Mouse (Mus musculus) stomach, postnatal 0 days (tissue): ENCODE data around the gene Gjc1. TPM values are rescaled to one million over a fixed set of nuclear protein-coding genes. Genes with fewer than 3 reads are reported as not detected.

Experiments used
- ATAC-seq: fragments of 200-750 bp; cut with Nextera tagmentation; 2 replicates; pipeline ENCODE4 v1.8.0; 2017; ENCODE audit not compliant: low FRiP score, low TSS enrichment
- DNase-seq: peaks from one replicate; pipeline ENCODE4 v3.0.0-alpha.2; 2016; ENCODE audit warnings: low spot score
- H3K27ac ChIP-seq: fragments of 300-500 bp; sonication (generic); replicated peaks from 2 replicates; pipeline ENCODE4 v1.5.1; 2014; ENCODE audit warnings: mild to moderate bottlenecking, control low read depth
- H3K27me3 ChIP-seq: fragments of 300-500 bp; sonication (generic); 2 replicates; pipeline ENCODE4 v1.6.1; 2014; ENCODE audit warnings: low read length; ENCODE audit not compliant: control insufficient read depth, insufficient read depth
- H3K36me3 ChIP-seq: fragments of 300-500 bp; sonication (generic); 2 replicates; pipeline ENCODE4 v1.6.1; 2014; ENCODE audit warnings: low read length, mixed read lengths; ENCODE audit not compliant: control insufficient read depth, insufficient read depth
- H3K4me1 ChIP-seq: fragments of 300-500 bp; sonication (generic); replicated peaks from 2 replicates; pipeline ENCODE4 v1.6.1; 2014; ENCODE audit warnings: antibody characterized with exemption; ENCODE audit not compliant: control insufficient read depth, insufficient read depth
- H3K4me2 ChIP-seq: fragments of 300-500 bp; sonication (generic); replicated peaks from 2 replicates; pipeline ENCODE4 v1.6.1; 2014; ENCODE audit warnings: low read depth, mild to moderate bottlenecking, control low read depth, moderate library complexity
- H3K4me3 ChIP-seq: fragments of 300-500 bp; sonication (generic); 2 replicates; pipeline ENCODE4 v1.5.1; 2014; ENCODE audit warnings: low read depth, low read length, control low read depth
- H3K9ac ChIP-seq: fragments of 300-500 bp; sonication (generic); 2 replicates; pipeline ENCODE4 v1.6.1; 2014; ENCODE audit warnings: mild to moderate bottlenecking, low read length, control low read depth, mixed read lengths
- H3K9me3 ChIP-seq: fragments of 300-500 bp; sonication (generic); 2 replicates; pipeline ENCODE4 v1.6.1; 2016; ENCODE audit warnings: low read length; ENCODE audit not compliant: control insufficient read depth
- CTCF ChIP-seq: IDR thresholded peaks from 2 replicates; pipeline ENCODE4 v1.5.1; 2016; ENCODE audit warnings: antibody characterized with exemption, low read depth, mild to moderate bottlenecking, moderate library complexity
- EP300 ChIP-seq: optimal IDR thresholded peaks from 2 replicates; pipeline ENCODE3; 2016; ENCODE audit warnings: antibody characterized with exemption
- WGBS: fragments of 180-500 bp; shearing (Covaris S2); extraction: QIAGEN DNeasy Blood & Tissue Kit; methylation state at CpG from one replicate; pipeline ENCODE4 v1.1.7; 2014; 5-methylcytosine and 5-hydroxymethylcytosine counted together
- polyA plus RNA-seq: library from polyadenylated mRNA; unstranded; fragments of >200 nt; fragmentation: Nextera tagmentation; extraction: Ambion mirVana; gene quantifications from 2 replicates; pipeline ENCODE4 v1.2.1, GENCODE M21; 2015

The Gjc1 gene
- polyA plus RNA-seq, result 18.1 and 21.1 TPM in 2 replicates

DNA sequence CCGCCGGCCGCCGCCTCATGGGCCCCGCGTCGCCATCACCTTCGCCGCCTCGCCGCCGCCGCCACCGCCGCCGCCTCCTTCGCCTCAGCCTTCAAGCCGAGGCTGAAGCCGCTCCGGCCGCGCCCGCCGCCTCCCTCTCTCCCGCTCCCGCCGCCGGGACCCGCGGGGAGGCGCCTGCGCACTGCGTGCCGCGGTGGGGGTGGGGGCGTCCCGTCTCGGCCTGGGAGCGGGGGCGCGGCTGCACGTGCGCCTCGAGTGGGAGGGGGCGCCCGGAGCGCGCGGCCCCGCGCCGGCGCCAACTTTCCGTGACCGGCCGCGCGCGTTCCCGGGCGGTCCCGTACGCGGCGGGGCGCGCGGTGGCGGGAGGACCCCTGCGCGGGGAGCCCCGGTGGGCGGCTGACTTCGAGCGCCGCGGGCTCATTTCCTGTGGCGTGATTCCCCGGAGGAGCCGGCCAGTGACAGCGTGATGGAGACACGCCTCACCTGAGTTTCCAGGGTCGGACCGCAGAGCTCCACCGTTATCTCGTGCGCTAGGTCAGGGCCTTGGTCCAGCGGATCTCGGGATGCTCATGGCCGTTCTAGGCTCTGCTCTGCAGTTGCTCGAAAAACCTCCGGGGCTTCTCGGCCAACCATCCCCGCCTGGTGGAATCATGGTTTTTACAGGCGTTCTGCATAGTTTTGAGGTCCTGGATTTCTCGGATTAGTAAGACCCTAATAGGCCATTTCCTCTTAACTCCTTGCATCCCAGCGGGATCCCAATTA is at the start of gene Gjc1:
Gene Gjc1, minus strand, starts transcription at position 680 of the 762 bp plus-strand sequence.
- DNase-seq (peak; percentile 68), ATAC-seq (peak; percentile 85)
- Histone ChIP-seq H3K4me3 (peak within 1 kb of the TSS; percentile 76), H3K9ac (peak within 1 kb of the TSS; percentile 84), H3K27me3 (no peaks in the 10 kb centered on the region), H3K9me3 (no peaks in the 10 kb centered on the region), H3K4me1 (no peaks in the 10 kb centered on the region), H3K27ac (peak within 1 kb of the TSS; percentile 96), H3K4me2 (peak within 1 kb of the TSS; percentile 82), H3K36me3 (no peaks in the 10 kb centered on the region)
- 1% methylated on average over 58 of the region's 97 CpGs for WGBS
- TF ChIP-seq CTCF, result peak; percentile 52
- TF ChIP-seq EP300, result no peak

DNA sequence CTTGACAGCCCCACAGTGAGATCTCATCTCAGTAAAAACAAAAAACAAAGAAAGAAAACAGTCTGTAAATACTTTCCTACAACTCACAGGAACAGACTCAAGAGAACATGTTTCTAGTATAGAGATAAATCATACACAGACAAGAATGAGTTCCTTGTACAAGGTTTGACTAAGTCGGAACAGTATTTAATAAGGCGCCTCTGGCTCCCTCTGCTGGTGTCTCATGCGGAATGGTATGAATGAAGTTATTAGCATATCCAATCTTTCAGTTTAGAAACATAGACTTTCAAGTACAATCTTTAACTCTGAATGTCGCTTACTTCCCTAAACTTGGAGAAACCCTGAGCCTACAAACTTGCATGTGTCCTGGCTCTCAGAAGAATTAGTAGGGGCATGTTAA is 44.8 kb upstream of the Gjc1 start:
- Histone ChIP-seq H3K36me3 (peaks cover 15% of the 10 kb centered on the region), H3K4me2 (no peak overlapping the region), H3K9me3 (no peaks in the 10 kb centered on the region), H3K27me3 (no peaks in the 10 kb centered on the region), H3K4me3 (no peak overlapping the region), H3K4me1 (no peaks in the 10 kb centered on the region), H3K9ac (no peak overlapping the region), H3K27ac (no peak overlapping the region)
- peak; percentile 76 for DNase-seq
- WGBS, result 22% methylated on average over 4 of the region's 4 CpGs
- TF ChIP-seq EP300 (no peak), CTCF (peak; percentile 91)
- ATAC-seq, result no peak

DNA sequence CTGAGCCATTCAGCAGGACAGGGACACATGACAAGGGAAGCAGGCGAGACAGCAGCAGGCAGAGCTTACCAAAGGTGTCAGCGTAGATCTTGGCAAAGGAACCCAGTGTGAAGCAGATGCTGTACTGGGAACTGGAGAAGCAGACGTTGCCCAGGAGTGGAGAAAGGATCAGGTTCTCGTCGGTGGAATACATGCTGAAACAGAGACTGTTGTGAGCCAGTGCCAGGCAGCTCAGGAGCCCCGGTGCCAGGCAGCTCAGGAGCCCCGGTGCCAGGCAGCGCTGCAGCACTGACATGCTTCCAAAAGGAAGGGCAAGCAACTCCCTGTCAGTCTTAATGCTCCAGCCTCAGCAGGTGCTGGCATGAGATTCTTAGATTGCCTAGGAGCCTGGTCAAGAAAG is 40.4 kb upstream of the Gjc1 start:
- H3K27ac ChIP-seq, result no peak overlapping the region
- TF ChIP-seq CTCF, result no peak
- no peak for TF ChIP-seq EP300
- no peaks in the 10 kb centered on the region for H3K4me1 ChIP-seq
- WGBS, result 91% methylated on average over 8 of the region's 8 CpGs
- ATAC-seq (no peak), DNase-seq (no peak)
- H3K4me3 ChIP-seq, result no peak overlapping the region
- no peaks in the 10 kb centered on the region for H3K27me3 ChIP-seq
- no peaks in the 10 kb centered on the region for H3K9me3 ChIP-seq
- H3K9ac ChIP-seq, result no peak overlapping the region
- H3K36me3 ChIP-seq, result peaks cover 15% of the 10 kb centered on the region
- no peak overlapping the region for H3K4me2 ChIP-seq

DNA sequence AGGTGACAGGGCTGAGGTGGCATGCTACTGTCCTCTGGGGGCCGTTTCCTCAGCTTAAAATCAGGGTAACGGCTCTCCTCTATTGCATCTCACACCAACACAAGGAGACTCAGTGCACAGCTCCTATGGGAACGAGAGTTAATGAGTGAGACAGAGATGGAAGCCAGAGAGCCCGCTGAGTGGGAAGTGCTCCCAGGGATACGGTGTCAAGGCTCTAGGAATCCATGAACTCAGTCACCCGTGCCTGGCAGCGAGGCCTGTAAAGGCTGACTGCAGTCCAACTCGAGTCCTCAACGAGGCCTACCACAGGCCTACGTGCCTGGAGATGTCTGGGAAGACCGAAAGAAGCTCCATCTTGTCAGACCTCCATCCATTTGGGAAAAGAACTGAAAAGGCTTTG is 39.5 kb upstream of the Gjc1 start:
- TF ChIP-seq EP300, result no peak
- no peak for TF ChIP-seq CTCF
- Histone ChIP-seq H3K9me3 (no peaks in the 10 kb centered on the region), H3K4me1 (no peaks in the 10 kb centered on the region), H3K27me3 (no peaks in the 10 kb centered on the region), H3K4me2 (no peak overlapping the region), H3K27ac (no peak overlapping the region), H3K36me3 (peaks cover 21% of the 10 kb centered on the region), H3K9ac (no peak overlapping the region), H3K4me3 (no peak overlapping the region)
- no peak for DNase-seq
- ATAC-seq, result no peak
- 91% methylated on average over 11 of the region's 11 CpGs for WGBS

DNA sequence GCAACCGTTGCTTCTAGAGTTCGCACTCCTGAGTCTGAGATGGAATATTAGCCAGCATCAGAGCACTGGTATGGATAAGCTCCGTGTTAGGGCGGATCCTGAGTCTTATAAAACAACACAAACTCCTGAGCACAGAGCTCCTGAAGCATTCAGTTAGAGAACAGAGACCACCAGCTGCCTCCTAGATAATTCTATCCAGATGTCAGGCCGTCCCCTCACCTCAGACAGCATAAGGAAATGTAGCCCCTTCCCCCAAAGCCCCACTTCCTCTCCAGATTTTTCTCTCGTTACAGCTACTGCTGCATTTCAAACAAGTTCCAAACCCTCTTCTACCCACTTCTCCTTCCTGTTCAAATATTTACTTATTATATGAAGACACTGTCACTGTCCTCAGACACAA is 36.4 kb upstream of the Gjc1 start:
- Histone ChIP-seq H3K27ac (no peak overlapping the region), H3K4me2 (no peak overlapping the region), H3K4me1 (no peaks in the 10 kb centered on the region), H3K36me3 (peaks cover 21% of the 10 kb centered on the region), H3K4me3 (no peak overlapping the region), H3K9ac (no peak overlapping the region), H3K9me3 (no peaks in the 10 kb centered on the region), H3K27me3 (no peaks in the 10 kb centered on the region)
- DNase-seq (no peak), ATAC-seq (no peak)
- 84% methylated on average over 6 of the region's 6 CpGs for WGBS
- TF ChIP-seq CTCF (no peak), EP300 (no peak)

DNA sequence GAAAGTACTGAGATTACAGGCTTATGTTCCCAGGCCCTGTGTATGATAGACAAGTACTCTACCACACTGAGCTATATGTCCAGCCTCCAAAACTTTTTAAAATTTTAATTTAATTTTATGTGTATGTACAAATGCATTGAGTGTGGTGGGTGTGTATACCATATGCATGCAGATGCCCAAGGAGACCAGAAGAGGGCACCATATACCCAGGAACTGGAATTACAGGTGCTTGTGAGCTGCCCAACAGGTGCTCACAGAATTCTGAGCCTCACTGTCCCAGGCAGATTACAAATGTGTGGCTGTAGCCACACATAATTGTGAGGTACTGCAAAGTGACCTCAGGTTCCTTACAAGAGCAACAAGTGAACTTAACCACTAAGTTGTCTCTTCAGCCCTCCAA is 34.3 kb upstream of the Gjc1 start:
- no peak overlapping the region for H3K4me3 ChIP-seq
- ATAC-seq, result no peak
- H3K9ac ChIP-seq, result no peak overlapping the region
- no peaks in the 10 kb centered on the region for H3K9me3 ChIP-seq
- H3K36me3 ChIP-seq, result peaks cover 21% of the 10 kb centered on the region
- no peaks in the 10 kb centered on the region for H3K27me3 ChIP-seq
- H3K4me1 ChIP-seq, result no peaks in the 10 kb centered on the region
- DNase-seq, result no peak
- no peak overlapping the region for H3K4me2 ChIP-seq
- no peak for TF ChIP-seq EP300
- peak; percentile 62 for TF ChIP-seq CTCF
- H3K27ac ChIP-seq, result no peak overlapping the region
